Mouse (Mus musculus) small intestine, adult 2 months (tissue): Measurements from ENCODE around the gene Trpm4. TPM values are rescaled to one million over a fixed set of nuclear protein-coding genes. Genes with fewer than 3 reads are reported as not detected.

Experiments
- H3K27ac ChIP-seq: fragments of 200-500 bp; 2 replicates; pipeline ENCODE4 v1.5.1; 2012; ENCODE audit warnings: low read depth, low read length, control low read depth, inconsistent platforms; ENCODE audit not compliant: insufficient read depth
- H3K27me3 ChIP-seq: fragments of 200-500 bp; 2 replicates; pipeline ENCODE4 v1.6.1; 2012; ENCODE audit warnings: mild to moderate bottlenecking, moderate library complexity, low read length, inconsistent platforms; ENCODE audit not compliant: control insufficient read depth, insufficient read depth
- H3K36me3 ChIP-seq: fragments of 200-500 bp; 2 replicates; pipeline ENCODE4 v1.6.1; 2012; ENCODE audit warnings: mild to moderate bottlenecking, low read length, control low read depth, inconsistent platforms; ENCODE audit not compliant: control insufficient read depth, insufficient read depth
- H3K4me1 ChIP-seq: fragments of 200-500 bp; 2 replicates; pipeline ENCODE4 v1.6.1; 2012; ENCODE audit warnings: low read length, inconsistent platforms, mixed read lengths; ENCODE audit not compliant: control insufficient read depth, insufficient read depth, insufficient read length
- H3K4me3 ChIP-seq: fragments of 200-500 bp; 2 replicates; pipeline ENCODE4 v1.5.1; 2012; ENCODE audit warnings: low read depth, mild to moderate bottlenecking, control low read depth, inconsistent platforms, low read length, moderate library complexity
- CTCF ChIP-seq: fragments of 200-500 bp; IDR thresholded peaks from 2 replicates; pipeline ENCODE4 v1.5.1; 2012; ENCODE audit warnings: low read depth, mild to moderate bottlenecking, control low read depth, inconsistent platforms, low read length, moderate library complexity, mixed read lengths; ENCODE audit not compliant: insufficient replicate concordance, insufficient read length; ENCODE audit errors: extremely low read depth
- POLR2A ChIP-seq: fragments of 200-500 bp; IDR thresholded peaks from 2 replicates; pipeline ENCODE4 v1.6.1; 2012; ENCODE audit warnings: low read depth, mild to moderate bottlenecking, control low read depth, inconsistent platforms, low read length, moderate library complexity
- whole genome bisulfite sequencing: fragments of 180-500 bp; shearing (Covaris S2); methylation state at CpG from one replicate; pipeline ENCODE4 v1.1.7; 2018; 5-methylcytosine and 5-hydroxymethylcytosine counted together
- polyA plus RNA-seq: library from polyadenylated mRNA; depleted of rRNA; stranded (reverse); fragments of >200 nt; gene quantifications from 2 replicates; pipeline ENCODE4 v1.2.3, GENCODE M21; 2012

The Trpm4 gene
- polyA plus RNA-seq, 1 experiment = 257 TPM

GRCm38 (mm10) chr7:45337469-45337868 lies 3.9 kb upstream of the Trpm4 start:
- Histone ChIP-seq H3K27me3 (no peaks in the 10 kb centered on the region), H3K27ac (no peak overlapping the region), H3K4me3 (no peak overlapping the region), H3K4me1 (peaks cover 31% of the 10 kb centered on the region), H3K36me3 (no peaks in the 10 kb centered on the region)
- 24% methylated on average over 4 of the region's 4 CpGs for WGBS
- no peak for TF ChIP-seq CTCF
- no peak for TF ChIP-seq POLR2A

GRCm38 (mm10) chr7:45336319-45336718 lies 2.7 kb upstream of the Trpm4 start:
- H3K4me1 ChIP-seq = peaks cover 39% of the 10 kb centered on the region
- H3K4me3 ChIP-seq = no peak overlapping the region
- peaks cover 5% of the 10 kb centered on the region; the same call in 1 of the 2 replicates for H3K36me3 ChIP-seq
- H3K27ac ChIP-seq = no peak overlapping the region
- WGBS = 93% methylated on average over 4 of the region's 4 CpGs
- TF ChIP-seq POLR2A (no peak), CTCF (no peak)
- no peaks in the 10 kb centered on the region for H3K27me3 ChIP-seq

- 71% methylated on average over 5 of the region's 5 CpGs for WGBS
- no peak within 1 kb of the TSS for H3K27ac ChIP-seq
- peaks cover 31% of the 10 kb centered on the region for H3K4me1 ChIP-seq
- H3K4me3 ChIP-seq = no peak within 1 kb of the TSS
- TF ChIP-seq CTCF (no peak), POLR2A (no peak)
- H3K36me3 ChIP-seq = peaks cover 12% of the 10 kb centered on the region
- no peaks in the 10 kb centered on the region for H3K27me3 ChIP-seq
Measured at GRCm38 (mm10) chr7:45335056-45335455, 1.5 kb upstream of the Trpm4 start, which contains the start of gene Hrc. Gene Hrc (plus strand): TSS chr7:45335290.

DNA sequence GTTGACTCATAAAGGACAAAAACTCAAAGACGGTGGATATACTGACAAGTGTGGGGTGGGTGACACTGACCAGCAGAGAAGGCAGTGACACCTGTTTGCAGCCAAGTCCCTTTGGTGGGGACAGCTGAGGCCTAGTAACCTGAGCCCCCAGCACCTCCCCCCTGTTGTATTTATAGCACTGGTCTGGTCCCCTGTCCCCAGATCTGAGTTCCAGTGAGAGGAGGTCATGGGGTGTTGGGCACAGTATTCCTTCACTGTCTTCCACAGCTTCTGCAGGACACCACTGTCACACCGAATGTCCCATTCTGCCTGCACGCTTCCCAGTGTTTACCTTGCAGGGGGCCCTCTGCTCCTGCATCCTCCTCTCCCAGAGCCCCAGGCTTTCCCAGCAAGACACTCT lies 1.0 kb upstream of the Trpm4 start:
- 60% methylated on average over 3 of the region's 3 CpGs for WGBS
- no peaks in the 10 kb centered on the region for H3K27me3 ChIP-seq
- peaks cover 14% of the 10 kb centered on the region for H3K36me3 ChIP-seq
- TF ChIP-seq POLR2A (no peak), CTCF (no peak)
- H3K4me1 ChIP-seq = peaks cover 28% of the 10 kb centered on the region
- H3K27ac ChIP-seq = no peak overlapping the region
- no peak overlapping the region for H3K4me3 ChIP-seq

DNA sequence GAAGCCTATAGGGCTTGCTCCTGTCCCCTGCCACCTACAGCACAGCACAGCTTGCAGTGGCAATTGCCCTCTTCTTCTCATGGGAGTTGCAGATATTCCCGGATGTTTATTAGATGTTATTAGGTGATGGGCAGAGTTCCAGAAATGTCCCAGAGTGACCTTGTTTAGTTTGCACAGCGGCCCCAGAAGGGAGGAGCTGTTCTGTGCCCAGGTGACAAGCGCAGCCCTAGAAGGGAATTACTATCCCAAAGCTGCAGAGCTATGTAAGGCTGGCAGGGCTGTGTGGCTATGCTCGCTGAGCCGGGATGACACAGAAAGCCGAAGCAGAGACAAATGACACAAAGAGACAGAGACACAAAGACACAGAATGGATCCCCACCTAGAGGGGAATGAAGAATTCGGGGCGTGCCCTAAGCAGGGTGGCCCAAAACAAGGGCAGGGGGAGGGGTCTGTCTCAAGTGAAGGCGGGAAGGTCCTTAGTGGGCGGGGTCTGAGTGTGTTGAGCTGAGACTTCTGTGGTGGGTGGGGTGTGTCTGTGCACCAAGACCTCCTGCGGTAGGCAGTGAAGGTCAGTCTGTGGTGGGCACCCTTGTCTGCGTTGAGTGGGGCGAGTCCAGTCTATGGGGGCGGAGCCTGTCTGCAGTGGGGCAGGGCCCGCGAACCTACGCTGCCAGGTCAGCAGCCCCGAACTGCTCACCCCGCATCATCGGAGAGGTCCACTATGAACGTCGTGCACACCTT lies 725 bp downstream of the Trpm4 start:
- peak overlapping the region; percentile 91 for H3K4me3 ChIP-seq
- WGBS = 3% methylated on average over 22 of the region's 22 CpGs
- H3K27me3 ChIP-seq = no peaks in the 10 kb centered on the region
- peaks cover 19% of the 10 kb centered on the region for H3K36me3 ChIP-seq
- TF ChIP-seq CTCF (no peak), POLR2A (peak; percentile 25; the same call in 1 of the 2 replicates)
- peaks cover 16% of the 10 kb centered on the region for H3K4me1 ChIP-seq
- peak overlapping the region; percentile 91 for H3K27ac ChIP-seq

DNA sequence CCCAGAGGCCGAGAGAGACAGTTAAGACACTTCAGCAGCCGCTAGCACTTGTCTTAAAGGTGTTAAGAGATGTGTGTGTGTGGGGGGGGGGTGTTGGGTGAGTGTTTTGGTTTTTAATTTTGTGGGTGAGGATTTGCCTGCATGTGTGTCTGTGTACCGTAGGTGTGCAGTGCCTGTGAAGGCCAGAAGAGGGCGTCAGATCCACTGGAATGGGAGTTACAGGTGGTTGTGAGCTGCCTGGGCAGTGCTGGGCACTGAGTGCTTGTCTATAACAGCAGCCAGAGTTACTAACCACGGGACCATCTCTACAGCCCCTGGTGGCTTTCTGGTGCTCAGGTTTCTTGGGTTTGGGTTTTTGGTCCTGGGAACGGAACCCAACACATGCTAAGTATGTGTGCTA lies 2.1 kb downstream of the Trpm4 start:
- TF ChIP-seq CTCF (peak; percentile 18; the same call in 1 of the 2 replicates), POLR2A (no peak)

DNA sequence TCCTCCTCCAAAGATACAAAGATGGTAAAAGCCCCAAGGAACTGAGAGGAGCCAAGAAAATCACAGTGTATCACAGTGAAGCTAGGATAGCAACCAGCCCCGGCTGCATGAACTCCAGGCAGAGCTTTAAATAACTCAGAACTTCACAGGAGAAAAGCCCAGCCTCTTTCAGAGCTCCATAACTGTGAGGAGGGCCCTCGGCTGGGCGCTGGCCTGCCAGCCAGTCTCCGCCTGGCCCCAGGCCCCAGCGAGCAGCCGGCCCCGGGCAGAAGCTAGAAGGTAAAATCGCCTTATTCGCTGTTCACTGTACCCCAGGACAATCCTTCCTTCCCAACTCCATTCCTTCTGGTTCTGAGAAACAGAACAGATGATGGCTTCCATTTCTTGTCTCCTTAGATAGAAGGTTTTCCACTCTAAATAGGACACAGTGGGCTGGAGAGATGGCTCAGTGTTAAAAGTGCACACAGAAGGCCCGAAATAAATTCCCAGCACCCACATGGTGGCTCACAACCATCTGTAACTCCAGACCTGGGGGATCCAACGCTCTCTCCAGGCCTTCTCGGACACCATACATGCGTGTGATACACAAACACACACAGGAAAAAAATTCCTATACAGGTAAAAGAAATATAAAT lies 4.6 kb downstream of the Trpm4 start:
- Histone ChIP-seq H3K36me3 (peaks cover 51% of the 10 kb centered on the region), H3K4me3 (no peak overlapping the region), H3K27ac (no peak overlapping the region), H3K4me1 (peaks cover 9% of the 10 kb centered on the region; the same call in 1 of the 2 replicates), H3K27me3 (no peaks in the 10 kb centered on the region)
- no peak for TF ChIP-seq POLR2A
- 89% methylated on average over 13 of the region's 13 CpGs for WGBS

More for the DNA sequence above, 2.1 kb downstream of the Trpm4 start:
- H3K27me3 ChIP-seq = no peaks in the 10 kb centered on the region
- peak overlapping the region; percentile 91; the same call in 1 of the 2 replicates for H3K27ac ChIP-seq
- H3K4me3 ChIP-seq = peak overlapping the region; percentile 91; the same call in 1 of the 2 replicates
- peaks cover 9% of the 10 kb centered on the region; the same call in 1 of the 2 replicates for H3K4me1 ChIP-seq
- 94% methylated on average over 6 of the region's 6 CpGs for WGBS
- peaks cover 31% of the 10 kb centered on the region for H3K36me3 ChIP-seq
